Mouse (Mus musculus) stomach, embryonic 14.5 days (tissue): ENCODE data around the gene Slc44a3. TPM values are rescaled to one million over a fixed set of nuclear protein-coding genes. Genes with fewer than 3 reads are reported as not detected.
A peak's percentile ranks its signal among the peaks of the same experiment; 100 is the strongest.

Source experiments
- ATAC-seq: fragments of 200-750 bp; cut with Nextera tagmentation; 2 replicates; pipeline ENCODE4 v1.8.0; 2017; ENCODE audit warnings: low read depth, moderate TSS enrichment; ENCODE audit not compliant: insufficient number of reproducible peaks, insufficient read depth, low FRiP score
- H3K27ac ChIP-seq: fragments of 300-500 bp; sonication (generic); 2 replicates; pipeline ENCODE4 v1.5.1; 2014; ENCODE audit warnings: mild to moderate bottlenecking, low read length, moderate library complexity, mixed read lengths
- H3K27me3 ChIP-seq: fragments of 300-500 bp; sonication (generic); 2 replicates; pipeline ENCODE4 v1.6.1; 2014; ENCODE audit warnings: low read length, control low read depth, mixed read lengths; ENCODE audit not compliant: control insufficient read depth, insufficient read depth
- H3K36me3 ChIP-seq: fragments of 300-500 bp; sonication (generic); 2 replicates; pipeline ENCODE4 v1.6.1; 2014; ENCODE audit warnings: mild to moderate bottlenecking, control low read depth, low read length, moderate library complexity, mixed read lengths; ENCODE audit not compliant: control insufficient read depth, insufficient read depth
- H3K4me1 ChIP-seq: fragments of 300-500 bp; sonication (generic); 2 replicates; pipeline ENCODE4 v1.6.1; 2014; ENCODE audit warnings: low read length, control low read depth, mixed read lengths; ENCODE audit not compliant: control insufficient read depth, insufficient read depth
- H3K4me2 ChIP-seq: fragments of 300-500 bp; sonication (generic); replicated peaks from 2 replicates; pipeline ENCODE4 v1.6.1; 2014; ENCODE audit warnings: low read depth, low read length, control low read depth
- H3K4me3 ChIP-seq: fragments of 300-500 bp; sonication (generic); 2 replicates; pipeline ENCODE4 v1.5.1; 2014; ENCODE audit warnings: low read depth, low read length, control low read depth
- H3K9ac ChIP-seq: fragments of 300-500 bp; sonication (generic); replicated peaks from 2 replicates; pipeline ENCODE4 v1.6.1; 2014; ENCODE audit warnings: low read depth, mild to moderate bottlenecking, control low read depth, low read length, moderate library complexity, mixed read lengths
- H3K9me3 ChIP-seq: fragments of 300-500 bp; sonication (generic); 2 replicates; pipeline ENCODE4 v1.6.1; 2016; ENCODE audit warnings: low read depth, low read length, control low read depth; ENCODE audit not compliant: control insufficient read depth
- WGBS: fragments of 180-500 bp; shearing (Covaris S2); extraction: QIAGEN DNeasy Blood & Tissue Kit; methylation state at CpG from one replicate; pipeline ENCODE4 v1.1.7; 2014; 5-methylcytosine and 5-hydroxymethylcytosine counted together
- polyA plus RNA-seq: library from polyadenylated mRNA; unstranded; fragments of >200 nt; fragmentation: Nextera tagmentation; extraction: Ambion mirVana; gene quantifications from 2 replicates; pipeline ENCODE4 v1.2.1, GENCODE M21; 2014

The Slc44a3 gene
- polyA plus RNA-seq, 1 experiment from 2014 or later = 29.9 TPM

GRCm38 (mm10) chr3:121483266-121484161 lies 48.7 kb downstream of the Slc44a3 start:
- 0 out of 2 replicates have a peak overlapping the region, but pooled peaks have one; percentile 3 for H3K9ac ChIP-seq
- no peak overlapping the region for H3K4me2 ChIP-seq

DNA sequence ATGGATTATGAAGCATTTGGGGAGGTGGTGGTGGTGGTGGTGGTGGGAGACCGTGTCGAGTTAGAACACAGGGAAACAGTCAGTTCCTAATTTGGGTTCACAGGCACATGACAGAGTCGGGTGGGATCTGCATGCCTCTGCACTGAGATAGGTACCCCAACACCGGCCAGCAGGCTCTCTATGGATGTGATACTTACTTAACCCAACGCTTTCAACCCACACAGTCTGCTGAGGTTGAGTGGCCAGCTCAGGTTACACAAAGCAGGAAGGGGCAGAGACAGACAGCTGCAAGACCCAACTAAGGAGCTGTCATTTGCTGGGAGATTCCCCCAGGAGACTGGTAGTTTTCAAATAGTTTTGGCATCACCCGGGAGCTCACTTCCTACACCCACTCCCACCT lies 50.6 kb downstream of the Slc44a3 start:
- H3K9ac ChIP-seq = no peak overlapping the region
- no peak for ATAC-seq
- WGBS = 34% methylated on average over 6 of the region's 6 CpGs

More at GRCm38 (mm10) chr3:121483266-121484161, 48.7 kb downstream of the Slc44a3 start:
- Histone ChIP-seq H3K27me3 (no peaks in the 10 kb centered on the region), H3K36me3 (no peaks in the 10 kb centered on the region), H3K4me1 (peaks cover 6% of the 10 kb centered on the region; the same call in 1 of the 2 replicates), H3K9me3 (no peaks in the 10 kb centered on the region), H3K27ac (no peak overlapping the region), H3K4me3 (no peak overlapping the region)
- 39% methylated on average over 25 of the region's 25 CpGs for WGBS
- no peak for ATAC-seq

GRCm38 (mm10) chr3:121480961-121481436 lies 51.2 kb downstream of the Slc44a3 start:
- no peaks in the 10 kb centered on the region for H3K36me3 ChIP-seq
- H3K27me3 ChIP-seq = no peaks in the 10 kb centered on the region
- H3K27ac ChIP-seq = no peak overlapping the region
- no peak for ATAC-seq
- H3K4me3 ChIP-seq = no peak overlapping the region
- 56% methylated on average over 8 of the region's 8 CpGs for WGBS
- no peak overlapping the region for H3K9ac ChIP-seq
- H3K4me1 ChIP-seq = peaks cover 6% of the 10 kb centered on the region; the same call in 1 of the 2 replicates
- H3K9me3 ChIP-seq = no peaks in the 10 kb centered on the region
- no peak overlapping the region for H3K4me2 ChIP-seq

More for the DNA sequence above, 50.6 kb downstream of the Slc44a3 start:
- Histone ChIP-seq H3K4me1 (peaks cover 6% of the 10 kb centered on the region; the same call in 1 of the 2 replicates), H3K36me3 (no peaks in the 10 kb centered on the region), H3K27ac (no peak overlapping the region), H3K27me3 (no peaks in the 10 kb centered on the region), H3K4me3 (no peak overlapping the region), H3K4me2 (no peak overlapping the region), H3K9me3 (no peaks in the 10 kb centered on the region)

GRCm38 (mm10) chr3:121480030-121480960 lies 51.9 kb downstream of the Slc44a3 start:
- Histone ChIP-seq H3K4me3 (no peak overlapping the region), H3K4me2 (no peak overlapping the region), H3K27me3 (no peaks in the 10 kb centered on the region), H3K9me3 (no peaks in the 10 kb centered on the region), H3K36me3 (no peaks in the 10 kb centered on the region), H3K4me1 (peaks cover 6% of the 10 kb centered on the region; the same call in 1 of the 2 replicates), H3K27ac (no peak overlapping the region), H3K9ac (no peak overlapping the region)
- no peak for ATAC-seq
- WGBS = 54% methylated on average over 26 of the region's 26 CpGs

GRCm38 (mm10) chr3:121474738-121475137 lies 57.5 kb downstream of the Slc44a3 start:
- no peaks in the 10 kb centered on the region for H3K9me3 ChIP-seq
- 80% methylated on average over 3 of the region's 3 CpGs for WGBS
- no peak for ATAC-seq
- no peak overlapping the region for H3K9ac ChIP-seq
- H3K4me1 ChIP-seq = peaks cover 7% of the 10 kb centered on the region
- no peaks in the 10 kb centered on the region for H3K27me3 ChIP-seq
- no peak overlapping the region for H3K4me3 ChIP-seq
- no peak overlapping the region for H3K4me2 ChIP-seq
- no peak overlapping the region for H3K27ac ChIP-seq
- H3K36me3 ChIP-seq = no peaks in the 10 kb centered on the region

- no peak for ATAC-seq
- H3K4me3 ChIP-seq = no peak overlapping the region
- H3K27ac ChIP-seq = no peak overlapping the region
- H3K9me3 ChIP-seq = no peaks in the 10 kb centered on the region
- H3K4me1 ChIP-seq = peaks cover 13% of the 10 kb centered on the region
- H3K9ac ChIP-seq = no peak overlapping the region
- H3K4me2 ChIP-seq = no peak overlapping the region
- 63% methylated on average over 11 of the region's 11 CpGs for WGBS
- H3K27me3 ChIP-seq = no peaks in the 10 kb centered on the region
- H3K36me3 ChIP-seq = no peaks in the 10 kb centered on the region
These were observed 60.5 kb downstream of the Slc44a3 start for GRCm38 (mm10) chr3:121471703-121472102.

- no peak overlapping the region for H3K4me3 ChIP-seq
- H3K36me3 ChIP-seq = no peaks in the 10 kb centered on the region
- peak overlapping the region; percentile 31 for H3K4me2 ChIP-seq
- no peaks in the 10 kb centered on the region for H3K9me3 ChIP-seq
- WGBS = 1% methylated on average over 13 of the region's 13 CpGs
- no peak overlapping the region for H3K9ac ChIP-seq
- peak; percentile 64 for ATAC-seq
- peak overlapping the region; percentile 90 for H3K27ac ChIP-seq
- H3K27me3 ChIP-seq = no peaks in the 10 kb centered on the region
- H3K4me1 ChIP-seq = peaks cover 13% of the 10 kb centered on the region
These were observed 62.8 kb downstream of the Slc44a3 start for GRCm38 (mm10) chr3:121469185-121469975.
